Mouse (Mus musculus) lung, postnatal 0 days (tissue): ENCODE measurements around the gene Unc119.

Experiments
- CTCF ChIP-seq: IDR thresholded peaks from 2 replicates; pipeline ENCODE4 v1.5.1; 2016; ENCODE audit warnings: antibody characterized with exemption, mild to moderate bottlenecking
- EP300 ChIP-seq: IDR thresholded peaks from 2 replicates; pipeline ENCODE4 v1.6.1; 2016; ENCODE audit warnings: antibody characterized with exemption, mild to moderate bottlenecking, control low read depth

DNA sequence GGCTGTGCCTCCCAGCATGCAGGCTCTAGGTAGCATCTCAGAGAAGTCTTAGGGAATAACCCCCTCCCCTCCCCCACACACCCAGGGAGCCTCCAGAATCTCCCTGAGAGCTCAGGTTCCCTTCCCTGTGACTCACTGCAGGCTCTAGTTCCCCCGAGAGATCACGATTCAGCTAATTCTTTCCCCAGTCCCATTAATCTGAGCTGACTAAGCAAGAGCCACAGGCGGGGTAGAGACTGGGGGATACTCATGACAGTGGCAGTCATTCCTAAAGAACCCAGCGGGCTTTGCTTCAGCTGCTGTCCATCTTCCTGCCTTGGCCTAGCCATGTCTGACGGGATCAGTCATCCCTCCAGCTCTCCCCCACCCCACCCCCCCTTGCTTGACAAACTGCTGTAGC lies 39.4 kb downstream of the Unc119 start:
- no peak for TF ChIP-seq CTCF
- TF ChIP-seq EP300, result no peak
